Mouse (Mus musculus): ENCODE data around the gene Olfr64.

DNA sequence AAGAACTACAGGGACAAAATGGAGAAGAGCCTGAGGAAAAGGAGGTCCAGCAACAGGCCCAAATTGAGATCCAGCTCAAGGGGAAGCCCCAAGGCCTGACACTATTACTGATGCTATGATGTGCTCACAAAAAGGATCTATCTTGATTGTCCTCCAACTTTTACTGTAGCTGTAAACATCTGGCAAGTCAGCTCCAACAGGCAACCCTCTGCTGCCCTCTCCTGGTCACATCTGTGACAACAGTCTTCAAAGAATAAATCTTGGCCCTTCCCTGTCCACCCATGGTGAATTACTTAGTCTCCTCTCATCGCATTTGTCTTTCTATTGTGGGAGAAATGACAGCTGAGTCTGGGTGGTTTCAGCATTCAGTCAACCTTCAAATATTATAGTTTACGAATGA lies 48.4 kb upstream of the Olfr64 start:
- no peak for TF ChIP-seq MYB (IDR thresholded peaks at IDR 0.05; ENCODE audit: low read depth, low read length)
- no peak for TF ChIP-seq KAT2A (conservative IDR thresholded peaks at IDR 0.05; ENCODE audit: low read depth, low read length)
- no peak for TF ChIP-seq POLR2A (IDR thresholded peaks at IDR 0.05; ENCODE audit: control insufficient read depth in 1 of 2, insufficient read depth in 1 of 2, low read depth in 1 of 2, low read length in 2 of 2, poor library complexity in 1 of 2)
- TF ChIP-seq GATA1 (IDR thresholded peaks at IDR 0.05; ENCODE audit: low read depth, low read length): no peak
- no peak for TF ChIP-seq TAL1 (IDR thresholded peaks at IDR 0.05; ENCODE audit: low read length)
- no peak for TF ChIP-seq MAX (IDR thresholded peaks at IDR 0.05; ENCODE audit: low read length)
- TF ChIP-seq TCF12 (IDR thresholded peaks at IDR 0.05; ENCODE audit: low read depth, low read length): no peak
- TF ChIP-seq CTCF (IDR thresholded peaks at IDR 0.05 in 2 of 3, conservative IDR thresholded peaks at IDR 0.05 in 1 of 3; ENCODE audit: control insufficient read depth in 1 of 3, insufficient read depth in 1 of 3, low read depth in 2 of 3, low read length in 3 of 3, poor library complexity in 1 of 3, severe bottlenecking in 1 of 3): peak; percentile 82 to 88 (median 87)
- peak; percentile 82 for TF ChIP-seq ZC3H11A (IDR thresholded peaks at IDR 0.05; ENCODE audit: low read depth, low read length)
- no peak for TF ChIP-seq MAZ (IDR thresholded peaks at IDR 0.05; ENCODE audit: low read depth, low read length)
- TF ChIP-seq ELF1 (IDR thresholded peaks at IDR 0.05; ENCODE audit: low read depth, low read length): no peak
- TF ChIP-seq POLR2AphosphoS5 (IDR thresholded peaks at IDR 0.05; ENCODE audit: borderline replicate concordance, low read depth, low read length): no peak
